Mouse (Mus musculus): ENCODE measurements around the gene Optn. TPM values are rescaled to one million over a fixed set of nuclear protein-coding genes. Genes with fewer than 3 reads are reported as not detected.

Optn gene
- polyA plus RNA-seq, 1 experiment, result 1.8 TPM

DNA sequence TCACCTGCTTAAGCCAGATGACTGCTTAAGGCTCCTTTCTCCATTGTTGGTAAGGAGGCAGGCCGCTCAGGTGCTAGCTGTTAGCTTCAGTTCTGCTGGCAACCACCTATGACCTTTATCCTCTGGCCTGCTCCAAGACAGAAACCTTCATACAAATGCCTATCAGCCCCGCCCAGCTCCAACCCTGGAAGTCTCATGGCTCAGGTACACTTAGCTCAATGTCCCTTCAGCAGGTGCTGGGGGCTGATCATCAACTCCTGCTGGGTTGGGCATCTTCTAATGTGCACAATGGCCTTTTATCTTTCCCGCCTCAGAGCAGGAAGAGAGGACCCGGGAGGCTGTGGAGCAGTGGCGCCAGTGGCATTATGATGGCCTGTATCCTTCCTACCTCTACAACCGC, 78.9 kb downstream of the Optn start:
- Histone ChIP-seq H3K4me1 (ENCODE audit: control insufficient read depth) (no peaks in the 10 kb centered on the region), H3K4me3 (replicated peaks) (no peak overlapping the region), H3K27me3 (ENCODE audit: control insufficient read depth) (no peaks in the 10 kb centered on the region), H3K36me3 (ENCODE audit: control insufficient read depth) (peaks cover 18% of the 10 kb centered on the region), H3K9me3 (ENCODE audit: control insufficient read depth, low read length) (no peaks in the 10 kb centered on the region)
- no peak for TF ChIP-seq GATA1 (IDR thresholded peaks at IDR 0.05; ENCODE audit: low read length)
- no peak for TF ChIP-seq TAL1 (IDR thresholded peaks at IDR 0.05; ENCODE audit: low read length)

GRCm38 (mm10) chr2:4983987-4984386, 79.9 kb downstream of the Optn start:
- Histone ChIP-seq H3K4me3 (replicated peaks) (no peak overlapping the region), H3K36me3 (ENCODE audit: control insufficient read depth) (peaks cover 9% of the 10 kb centered on the region), H3K4me1 (ENCODE audit: control insufficient read depth) (no peaks in the 10 kb centered on the region), H3K27me3 (ENCODE audit: control insufficient read depth) (no peaks in the 10 kb centered on the region), H3K9me3 (ENCODE audit: control insufficient read depth, low read length) (no peaks in the 10 kb centered on the region)
- TF ChIP-seq GATA1 (IDR thresholded peaks at IDR 0.05; ENCODE audit: low read length) (no peak), TAL1 (IDR thresholded peaks at IDR 0.05; ENCODE audit: low read length) (no peak)

DNA sequence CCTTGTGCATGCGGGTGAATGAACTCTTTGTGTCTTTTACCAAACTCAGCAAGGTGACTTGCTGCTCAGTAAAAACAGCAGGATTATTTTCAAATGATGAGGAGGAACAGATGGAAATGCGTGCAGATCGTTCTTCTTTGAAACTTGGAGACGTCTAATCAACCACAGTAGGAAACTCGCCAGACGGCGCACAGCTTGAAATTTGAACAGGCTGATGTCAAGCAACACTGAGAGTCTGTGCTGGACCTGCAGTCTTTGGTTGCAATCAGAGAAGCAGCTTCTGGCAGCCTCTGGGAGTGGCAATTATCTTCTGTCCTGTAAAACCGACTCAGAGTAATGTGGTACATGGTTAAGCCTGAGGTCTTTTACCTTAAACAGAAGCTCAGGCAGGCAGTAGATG, 85.8 kb downstream of the Optn start:
- Histone ChIP-seq H3K4me3 (replicated peaks) (no peak overlapping the region), H3K27me3 (ENCODE audit: control insufficient read depth) (no peaks in the 10 kb centered on the region), H3K9me3 (ENCODE audit: control insufficient read depth, low read length) (no peaks in the 10 kb centered on the region), H3K36me3 (ENCODE audit: control insufficient read depth) (no peaks in the 10 kb centered on the region), H3K4me1 (ENCODE audit: control insufficient read depth) (no peaks in the 10 kb centered on the region)
- no peak for TF ChIP-seq TAL1 (IDR thresholded peaks at IDR 0.05; ENCODE audit: low read length)
- no peak for TF ChIP-seq GATA1 (IDR thresholded peaks at IDR 0.05; ENCODE audit: low read length)

DNA sequence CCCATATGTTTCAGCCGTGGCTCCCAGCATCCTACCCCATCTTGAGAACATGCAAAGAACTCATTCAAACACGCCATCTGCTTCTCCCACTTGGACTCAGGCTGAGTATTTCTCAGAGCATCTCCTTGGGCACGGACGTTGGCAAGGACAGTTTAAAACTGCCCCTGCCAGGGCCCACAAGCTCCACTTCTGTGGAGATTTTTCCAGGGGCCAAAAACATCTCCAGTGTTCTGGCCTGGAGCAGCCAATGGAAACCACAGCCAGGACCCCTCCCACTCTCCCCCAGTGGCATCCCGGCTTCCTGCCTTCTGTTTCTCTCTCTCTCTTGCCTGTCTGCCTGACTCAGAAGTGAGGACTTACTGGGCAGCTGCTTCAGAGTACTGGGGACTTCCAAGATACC, 88.0 kb downstream of the Optn start, which contains the start of gene Ucma:
Gene Ucma (plus strand): TSS at position 316 of the 400 bp plus-strand sequence.
- TF ChIP-seq GATA1 (IDR thresholded peaks at IDR 0.05; ENCODE audit: low read length) (no peak), TAL1 (IDR thresholded peaks at IDR 0.05; ENCODE audit: low read length) (no peak)

More for the DNA sequence above, 88.0 kb downstream of the Optn start, which contains the start of gene Ucma:
- no peaks in the 10 kb centered on the region for H3K36me3 ChIP-seq (ENCODE audit: control insufficient read depth)
- H3K4me3 ChIP-seq (replicated peaks), result no peak within 1 kb of the TSS
- H3K4me1 ChIP-seq (ENCODE audit: control insufficient read depth), result no peaks in the 10 kb centered on the region
- no peaks in the 10 kb centered on the region for H3K27me3 ChIP-seq (ENCODE audit: control insufficient read depth)
- no peaks in the 10 kb centered on the region for H3K9me3 ChIP-seq (ENCODE audit: control insufficient read depth, low read length)

Other genes with a start within 250 kb of the Optn start
- gene Sephs1, start 182.5 kb downstream of the Optn start, polyA plus RNA-seq (2012), result 0.55 and 0.81 TPM in 2 replicates
- gene Phyh, start 145.0 kb downstream of the Optn start, polyA plus RNA-seq (2012), result 0.03 and 0.13 TPM in 2 replicates
- gene Ucma, start 87.9 kb downstream of the Optn start, polyA plus RNA-seq (2012), result not detected in 2 replicates
- 2.0 and 3.5 TPM in 2 replicates for gene Mcm10, start 51.3 kb downstream of the Optn start, polyA plus RNA-seq (2012)
- gene Ccdc3, start 73.7 kb upstream of the Optn start, polyA plus RNA-seq (2012), result 0.02 TPM in 1 of 2 replicates, not detected in the other

Measured in erythroblast, embryonic 14.5 days (primary cell).